Comparison of ENCODE assay signal across 24 mouse cellular contexts in genomic region chr17:13144580-13145215, GRCm38 (mm10). TPM values are rescaled to one million over a fixed set of nuclear protein-coding genes. Genes with fewer than 3 reads are reported as not detected.
DNase-seq lines count a peak whose midpoint lies in the region; ATAC-seq and TF ChIP-seq lines count a peak whose summit lies in the region.
"Not testable (repeated sequence)": the region's sequence is repeated elsewhere in the genome, so short reads cannot be mapped to it uniquely, and the experiment has no call there.
"Had no signal": no experiment of that assay in that cellular context is flagged by ENCODE, and none has a peak within 500 bp of the region (broad histone marks: within the 10 kb centered on the region; RNA-seq: fewer than 3 reads in every experiment).

No protein-coding gene starts in this region.

- H3K4me1 ChIP-seq in stomach, postnatal 0 days (replicated peaks; ENCODE audit: control insufficient read depth, insufficient read depth): not testable (repeated sequence)

- DNase-seq in CD4-positive, CD25-positive, alpha-beta regulatory T cell, adult 2 months (ENCODE audit: low read depth, low spot score): peak; percentile 14
- DNase-seq in adrenal gland, adult 2 months: peak; percentile 63
- DNase-seq in adrenal gland, postnatal 36 days: peak; percentile 44 to 45
- peak; percentile 50 for DNase-seq in induced T-regulatory cell, adult 2 months (ENCODE audit: low read depth)
- DNase-seq in layer of hippocampus, adult 9-11 months: peak; percentile 26
- DNase-seq in natural killer cell, adult 2 months (ENCODE audit: low spot score in 2 of 2): peak; percentile 63 to 76
- not testable (repeated sequence) for DNase-seq in stomach, postnatal 0 days (ENCODE audit: low spot score)

- TF ChIP-seq EP300 in stomach, postnatal 0 days (optimal IDR thresholded peaks at IDR 0.05): not testable (repeated sequence)

- H3K9me3 ChIP-seq in stomach, postnatal 0 days (ENCODE audit: control insufficient read depth, low read length): not testable (repeated sequence)

- WGBS in stomach, postnatal 0 days: 82% methylated on average over 4 of the region's 4 CpGs

- not testable (repeated sequence) for H3K27me3 ChIP-seq in stomach, postnatal 0 days (ENCODE audit: control insufficient read depth, insufficient read depth, low read length)

- H3K36me3 ChIP-seq in stomach, postnatal 0 days (ENCODE audit: control insufficient read depth, insufficient read depth, low read length): not testable (repeated sequence)

- not testable (repeated sequence) for TF ChIP-seq CTCF in stomach, postnatal 0 days (IDR thresholded peaks at IDR 0.05; ENCODE audit: low read depth)

- not testable (repeated sequence) for H3K27ac ChIP-seq in stomach, postnatal 0 days (replicated peaks)

- H3K9ac ChIP-seq in stomach, postnatal 0 days (ENCODE audit: low read length): not testable (repeated sequence)

- not testable (repeated sequence) for H3K4me3 ChIP-seq in stomach, postnatal 0 days (ENCODE audit: low read depth, low read length)

- not testable (repeated sequence) for H3K4me2 ChIP-seq in stomach, postnatal 0 days (replicated peaks; ENCODE audit: low read depth)

- peak; percentile 90 for ATAC-seq in megakaryocyte, adult 5-6 weeks (ENCODE audit: poor library complexity, severe bottlenecking)
- ATAC-seq in stomach, postnatal 0 days (ENCODE audit: low FRiP score, low TSS enrichment): peak; percentile 80

RNA-seq across cellular contexts. Expression of gene Unc93a, which starts 13.1 kb away (rescaled TPM):
- 1 to 10 TPM in 1 of 2 experiments, under 1 TPM in 1; 0.52 to 1.2 TPM for total RNA-seq in adrenal gland, adult 2 months (2021)
- 0.06 and 0.07 TPM in 2 replicates for polyA plus RNA-seq in adrenal gland, adult 2 months (2012; rRNA removed)
- under 1 TPM in 1 of 2 experiments, not detected in 1; 0.76 TPM for total RNA-seq in adrenal gland, postnatal 36 days (2021)
- not detected in 2 replicates for total RNA-seq in megakaryocyte, adult 5-6 weeks (2015)
- total RNA-seq in megakaryocyte, adult 5-6 weeks (2017): 0.29 TPM in 1 of 2 replicates, not detected in the other
- polyA plus RNA-seq in stomach, postnatal 0 days (2015; fragmentation: Nextera tagmentation; extraction: Ambion mirVana): 0.05 TPM in 2 replicates
- total RNA-seq: heart, postnatal 25 days; hindbrain, postnatal 0 days; layer of hippocampus, adult 2 months; layer of hippocampus, postnatal 25 days; midbrain, postnatal 0 days had no signal
- polyA plus RNA-seq: C2C12; embryonic facial prominence, embryonic 11.5 days; forebrain, embryonic 13.5 days; heart, embryonic 10.5 days; heart, embryonic 15.5 days; hindbrain, embryonic 12.5 days; kidney, embryonic 15.5 days; liver, embryonic 12.5 days; midbrain, embryonic 12.5 days; neural tube, embryonic 15.5 days; spleen, adult 2 months had no signal
